Comparison of ENCODE assay signal across 9 mouse cellular contexts in the genomic region with DNA sequence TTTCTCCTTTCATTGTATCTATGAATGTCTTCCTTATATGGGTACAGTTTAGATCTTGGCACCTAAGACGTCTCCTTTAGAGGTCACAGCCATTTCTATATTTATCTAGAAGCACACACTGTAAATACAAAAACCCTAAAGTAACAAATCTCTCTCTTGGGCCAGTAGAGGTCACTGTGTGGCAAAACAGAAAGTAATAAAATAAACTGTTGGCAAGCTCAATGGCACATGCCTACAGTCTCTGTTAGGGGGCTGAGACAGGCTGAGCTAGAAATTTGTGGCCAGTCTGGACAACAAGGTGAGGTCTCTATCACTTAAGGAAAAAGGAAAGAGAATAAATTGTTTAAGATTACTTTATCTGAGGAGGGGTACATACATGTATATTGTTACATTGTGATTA. TPM values are rescaled to one million over a fixed set of nuclear protein-coding genes. Genes with fewer than 3 reads are reported as not detected.
DNase-seq lines count a peak whose midpoint lies in the region; TF ChIP-seq lines count a peak whose summit lies in the region.
"Had no signal": no experiment of that assay in that cellular context is flagged by ENCODE, and none has a peak within 500 bp of the region (broad histone marks: within the 10 kb centered on the region; RNA-seq: fewer than 3 reads in every experiment).

No protein-coding gene starts in this region.

- TF ChIP-seq CTCF in left cerebral cortex, adult 2 months (IDR thresholded peaks at IDR 0.05) = peak; percentile 47

- WGBS in large intestine, adult 2 months = 3% methylated on average over 1 of the region's 1 CpGs

- H3K27ac ChIP-seq in left cerebral cortex, adult 2 months = no peak overlapping the region
- H3K27ac ChIP-seq: neural tube, embryonic 12.5 days had no signal

- intact Hi-C loops in left cerebral cortex, adult 2 months (cut with DNase I) = loop anchor here (5.0 kb wide), 1 partner anchor 157 kb away; no protein-coding TSS in a partner anchor
- intact Hi-C loops in left cerebral cortex, postnatal 4 days (cut with DNase I) = loop anchor here (5.0 kb wide), 1 partner anchor 167 kb away; no protein-coding TSS in a partner anchor

- no peak overlapping the region for H3K4me3 ChIP-seq in left cerebral cortex, adult 2 months
- H3K4me3 ChIP-seq: neural tube, embryonic 12.5 days had no signal

- peak; percentile 10 to 26 for DNase-seq in adrenal gland, postnatal 36 days
- DNase-seq in adrenal gland, postnatal 4 days (ENCODE audit: low spot score in 2 of 2) = no peak
- DNase-seq in left cerebral cortex, adult 2 months (ENCODE audit: extremely low spot score in 1 of 2, low spot score in 2 of 2) = no peak
- DNase-seq in left cerebral cortex, postnatal 4 days = no peak
- peak; percentile 21 to 28 for DNase-seq in cerebellum, postnatal 14 days
- peak; percentile 31 for DNase-seq in large intestine, adult 2 months (ENCODE audit: low read depth, low spot score)
- DNase-seq in testis, postnatal 14 days (ENCODE audit: low spot score) = no peak
- no peak for DNase-seq in left cerebral cortex, adult 11 months (ENCODE audit: low spot score)

RNA-seq across cellular contexts. Expression of a gene that starts 11.0 kb away (rescaled TPM):
- 10 to 100 TPM; 14.5 to 16.6 TPM for total RNA-seq in adrenal gland, postnatal 36 days (2021)
- total RNA-seq in adrenal gland, postnatal 4 days (2021) = 10 to 100 TPM; 27.4 to 32.9 TPM
- total RNA-seq in left cerebral cortex, adult 2 months (2021) = 10 to 100 TPM; 12.1 to 13.1 TPM
- total RNA-seq in left cerebral cortex, postnatal 4 days (2021) = 10 to 100 TPM; 17.7 to 19.2 TPM
- polyA plus RNA-seq in large intestine, adult 2 months (2012; rRNA removed) = 2.7 and 4.7 TPM in 2 replicates

RNA-seq across cellular contexts. Expression of a gene that starts 33.6 kb away (rescaled TPM):
- 10 to 100 TPM; 79.9 to 82.5 TPM for total RNA-seq in adrenal gland, postnatal 36 days (2021)
- total RNA-seq in adrenal gland, postnatal 4 days (2021) = 10 to 100 TPM; 64.9 to 67.0 TPM
- 10 to 100 TPM; 25.0 to 27.3 TPM for total RNA-seq in left cerebral cortex, adult 2 months (2021)
- total RNA-seq in left cerebral cortex, postnatal 4 days (2021) = 10 to 100 TPM; 19.2 to 21.5 TPM
- polyA plus RNA-seq in large intestine, adult 2 months (2012; rRNA removed) = 6.2 and 8.7 TPM in 2 replicates

Comparison
In these comparisons a context has a peak if more than half of its experiments do, and no peak if none do; other contexts are left out.
1. DNase-seq: peak in adrenal gland, postnatal 36 days (2 of 2), cerebellum, postnatal 14 days (2 of 2) and large intestine, adult 2 months (single experiment); none in adrenal gland, postnatal 4 days (0 of 2), left cerebral cortex, adult 2 months (0 of 2), left cerebral cortex, postnatal 4 days (single experiment), testis, postnatal 14 days (single experiment) and left cerebral cortex, adult 11 months (single experiment).